Mouse (Mus musculus) CD4-positive naive resting alpha-beta T cell, adult 76 days (primary cell): ENCODE data around the gene Mrps11. TPM values are rescaled to one million over a fixed set of nuclear protein-coding genes. Genes with fewer than 3 reads are reported as not detected.

Experiments used
- total RNA-seq: library from RNA; stranded (reverse); gene quantifications from one replicate; pipeline ENCODE4 v1.2.4, GENCODE M21; 2023

Mrps11 gene
- total RNA-seq: 24.3 TPM

GRCm38 (mm10) chr7:78782639-78783581, at the start of gene Mrps11, which contains the start of gene Mrpl46:
Gene Mrps11, plus strand, starts transcription at chr7:78783119.
Gene Mrpl46, minus strand, starts transcription at chr7:78783531.

GRCm38 (mm10) chr7:78737614-78738210, 45.2 kb upstream of the Mrps11 start, which contains the start of gene Ntrk3:
Gene Ntrk3, minus strand, starts transcription at chr7:78738012.

Other genes with a start within 250 kb of the Mrps11 start
- 17.5 TPM for gene Ntrk3, start 45.1 kb upstream of the Mrps11 start, total RNA-seq
- gene Mrpl46, start 412 bp downstream of the Mrps11 start, total RNA-seq: 38.7 TPM
- 14.4 TPM for gene Det1, start 64.1 kb downstream of the Mrps11 start, total RNA-seq
- gene Aen, start 112.7 kb downstream of the Mrps11 start, total RNA-seq: 28.1 TPM
- 19.1 TPM for gene Isg20, start 130.3 kb downstream of the Mrps11 start, total RNA-seq